Mouse (Mus musculus) kidney, adult 11 months (tissue): ENCODE measurements around the gene Ttf1.
"Not testable (repeated sequence)": the region's sequence is repeated elsewhere in the genome, so short reads cannot be mapped to it uniquely, and the experiment has no call there.

Experiments
- DNase-seq: peaks from one replicate; pipeline ENCODE4 v3.0.0; 2022

Ttf1 gene

GRCm38 (mm10) chr2:29065796-29066195, 5.7 kb downstream of the Ttf1 start:
- no peak for DNase-seq

GRCm38 (mm10) chr2:29066410-29066809, 6.3 kb downstream of the Ttf1 start:
- DNase-seq: no peak

- DNase-seq: no peak
Observed at GRCm38 (mm10) chr2:29074676-29075075, 14.6 kb downstream of the Ttf1 start.

GRCm38 (mm10) chr2:29075331-29076070, 15.4 kb downstream of the Ttf1 start:
- DNase-seq: no peak

GRCm38 (mm10) chr2:29076226-29076625, 16.2 kb downstream of the Ttf1 start:
- DNase-seq: no peak

GRCm38 (mm10) chr2:29081965-29082364, 21.9 kb downstream of the Ttf1 start:
- DNase-seq: no peak

- DNase-seq: no peak
Observed at GRCm38 (mm10) chr2:29086026-29086425, 26.0 kb downstream of the Ttf1 start.

GRCm38 (mm10) chr2:29089276-29089675, 29.2 kb downstream of the Ttf1 start:
- DNase-seq: not testable (repeated sequence)

GRCm38 (mm10) chr2:29095674-29096073, 35.6 kb downstream of the Ttf1 start:
- no peak for DNase-seq

- no peak for DNase-seq
Observed at GRCm38 (mm10) chr2:29096751-29097150, 36.7 kb downstream of the Ttf1 start.

GRCm38 (mm10) chr2:29097465-29097864, 37.4 kb downstream of the Ttf1 start:
- DNase-seq: no peak

- DNase-seq: not testable (repeated sequence)
Observed at GRCm38 (mm10) chr2:29097955-29098354, 37.9 kb downstream of the Ttf1 start.

- no peak for DNase-seq
Observed at GRCm38 (mm10) chr2:29098786-29099185, 38.7 kb downstream of the Ttf1 start.

GRCm38 (mm10) chr2:29099646-29100045, 39.6 kb downstream of the Ttf1 start:
- DNase-seq: no peak

GRCm38 (mm10) chr2:29100822-29101534, 40.9 kb downstream of the Ttf1 start:
- no peak for DNase-seq

GRCm38 (mm10) chr2:29102416-29103377, 42.6 kb downstream of the Ttf1 start:
- not testable (repeated sequence) for DNase-seq

GRCm38 (mm10) chr2:29120969-29121368, 60.9 kb downstream of the Ttf1 start:
- no peak for DNase-seq

- no peak for DNase-seq
Observed at GRCm38 (mm10) chr2:29122446-29122845, 62.4 kb downstream of the Ttf1 start.

- DNase-seq: peak; percentile 18
Observed at GRCm38 (mm10) chr2:29123907-29124569, 64.0 kb downstream of the Ttf1 start, which contains the start of gene Setx. Setx (plus strand) TSS chr2:29124181.

- no peak for DNase-seq
Observed at GRCm38 (mm10) chr2:29124571-29124935, 64.5 kb downstream of the Ttf1 start.

- peak; percentile 100 for DNase-seq
Observed at GRCm38 (mm10) chr2:29124936-29125701, 65.1 kb downstream of the Ttf1 start.
